Mouse (Mus musculus) limb, embryonic 11.5 days (tissue): ENCODE data around the gene Gtpbp8. TPM values are rescaled to one million over a fixed set of nuclear protein-coding genes. Genes with fewer than 3 reads are reported as not detected.
A peak's percentile ranks its signal among the peaks of the same experiment; 100 is the strongest.

Experiments used
- ATAC-seq: fragments of 200-750 bp; cut with Nextera tagmentation; 2 replicates; pipeline ENCODE4 v1.8.0; 2017; ENCODE audit warnings: low read depth; ENCODE audit not compliant: insufficient number of reproducible peaks, low FRiP score, low TSS enrichment
- DNase-seq: peaks from one replicate; pipeline ENCODE4 v3.0.0-alpha.2; 2015; ENCODE audit warnings: low spot score
- H3K27ac ChIP-seq: fragments of 300-500 bp; sonication (generic); replicated peaks from 2 replicates; pipeline ENCODE4 v1.5.1; 2014; ENCODE audit warnings: low read depth, mild to moderate bottlenecking, low read length
- H3K27me3 ChIP-seq: fragments of 300-500 bp; sonication (generic); 2 replicates; pipeline ENCODE4 v1.6.1; 2014; ENCODE audit warnings: mild to moderate bottlenecking, low read length, mixed read lengths; ENCODE audit not compliant: control insufficient read depth, insufficient read depth
- H3K36me3 ChIP-seq: fragments of 300-500 bp; sonication (generic); 2 replicates; pipeline ENCODE4 v1.6.1; 2014; ENCODE audit warnings: mild to moderate bottlenecking, low read length, moderate library complexity, mixed read lengths; ENCODE audit not compliant: control insufficient read depth, insufficient read depth
- H3K4me1 ChIP-seq: fragments of 300-500 bp; sonication (generic); 2 replicates; pipeline ENCODE4 v1.6.1; 2014; ENCODE audit warnings: low read length, mixed read lengths; ENCODE audit not compliant: control insufficient read depth, insufficient read depth
- H3K4me2 ChIP-seq: fragments of 300-500 bp; sonication (generic); 2 replicates; pipeline ENCODE4 v1.6.1; 2014; ENCODE audit warnings: low read depth, mild to moderate bottlenecking, moderate library complexity; ENCODE audit not compliant: severe bottlenecking
- H3K4me3 ChIP-seq: fragments of 300-500 bp; sonication (generic); 2 replicates; pipeline ENCODE4 v1.5.1; 2014; ENCODE audit warnings: low read depth, low read length
- H3K9ac ChIP-seq: fragments of 300-500 bp; sonication (generic); 2 replicates; pipeline ENCODE4 v1.6.1; 2014; ENCODE audit warnings: mild to moderate bottlenecking, low read length
- H3K9me3 ChIP-seq: fragments of 300-500 bp; sonication (generic); 2 replicates; pipeline ENCODE4 v1.6.1; 2016; ENCODE audit warnings: low read length; ENCODE audit not compliant: control insufficient read depth
- WGBS: fragments of 180-500 bp; shearing (Covaris S2); extraction: QIAGEN DNeasy Blood & Tissue Kit; methylation state at CpG from one replicate; pipeline ENCODE4 v1.1.7; 2014; 5-methylcytosine and 5-hydroxymethylcytosine counted together
- polyA plus RNA-seq: library from polyadenylated mRNA; unstranded; fragments of >200 nt; fragmentation: Nextera tagmentation; extraction: Ambion mirVana; gene quantifications from 2 replicates; pipeline ENCODE4 v1.2.1, GENCODE M21; 2014

Gene Gtpbp8
- polyA plus RNA-seq, 1 experiment from 2014 or later, result 26.4 TPM

- peaks cover 1% of the 10 kb centered on the region; the same call in 1 of the 2 replicates for H3K36me3 ChIP-seq
- H3K4me3 ChIP-seq, result peak within 1 kb of the TSS; percentile 81
- H3K27ac ChIP-seq, result peak within 1 kb of the TSS; percentile 73
- peak; percentile 95 for ATAC-seq
- under 1% methylated on average over 64 of the region's 64 CpGs for WGBS
- no peaks in the 10 kb centered on the region for H3K27me3 ChIP-seq
- H3K4me2 ChIP-seq, result peak within 1 kb of the TSS; percentile 78
- DNase-seq, result peak; percentile 94
- H3K4me1 ChIP-seq, result 0 out of 2 replicates have a peak, but pooled peaks cover 4% of the 10 kb centered on the region
- H3K9ac ChIP-seq, result peak within 1 kb of the TSS; percentile 92
- no peaks in the 10 kb centered on the region for H3K9me3 ChIP-seq
Observed at GRCm38 (mm10) chr16:44724083-44724787, 21.9 kb downstream of the Gtpbp8 start, which contains the start of gene Nepro. TSS of gene Nepro (plus strand) at chr16:44724301.

- no peak for DNase-seq
- H3K36me3 ChIP-seq, result no peaks in the 10 kb centered on the region
- no peak overlapping the region for H3K4me3 ChIP-seq
- ATAC-seq, result no peak
- H3K9ac ChIP-seq, result no peak overlapping the region
- 82% methylated on average over 2 of the region's 2 CpGs for WGBS
- no peaks in the 10 kb centered on the region for H3K27me3 ChIP-seq
- H3K4me1 ChIP-seq, result 0 out of 2 replicates have a peak, but pooled peaks cover 4% of the 10 kb centered on the region
- H3K9me3 ChIP-seq, result no peaks in the 10 kb centered on the region
- H3K27ac ChIP-seq, result no peak overlapping the region
- H3K4me2 ChIP-seq, result no peak overlapping the region
Observed at GRCm38 (mm10) chr16:44722666-44723065, 23.5 kb downstream of the Gtpbp8 start.

- no peaks in the 10 kb centered on the region for H3K27me3 ChIP-seq
- ATAC-seq (no peak), DNase-seq (no peak)
- WGBS, result 80% methylated on average over 3 of the region's 3 CpGs
- H3K27ac ChIP-seq, result no peak overlapping the region
- H3K36me3 ChIP-seq, result no peaks in the 10 kb centered on the region
- H3K9ac ChIP-seq, result no peak overlapping the region
- H3K4me2 ChIP-seq, result no peak overlapping the region
- H3K9me3 ChIP-seq, result no peaks in the 10 kb centered on the region
- no peak overlapping the region for H3K4me3 ChIP-seq
- 0 out of 2 replicates have a peak, but pooled peaks cover 4% of the 10 kb centered on the region for H3K4me1 ChIP-seq
Observed at GRCm38 (mm10) chr16:44720518-44720917, 25.6 kb downstream of the Gtpbp8 start.

- no peaks in the 10 kb centered on the region for H3K27me3 ChIP-seq
- no peaks in the 10 kb centered on the region for H3K9me3 ChIP-seq
- WGBS, result 84% methylated on average over 7 of the region's 7 CpGs
- DNase-seq, result no peak
- ATAC-seq, result no peak
- no peaks in the 10 kb centered on the region for H3K4me1 ChIP-seq
- no peak overlapping the region for H3K9ac ChIP-seq
- no peak overlapping the region for H3K4me2 ChIP-seq
- H3K4me3 ChIP-seq, result no peak overlapping the region
- H3K36me3 ChIP-seq, result no peaks in the 10 kb centered on the region
- no peak overlapping the region for H3K27ac ChIP-seq
Observed at GRCm38 (mm10) chr16:44719349-44719748, 26.8 kb downstream of the Gtpbp8 start.

- Histone ChIP-seq H3K4me1 (no peaks in the 10 kb centered on the region), H3K36me3 (no peaks in the 10 kb centered on the region), H3K4me3 (no peak overlapping the region), H3K9ac (no peak overlapping the region), H3K9me3 (no peaks in the 10 kb centered on the region), H3K27ac (no peak overlapping the region), H3K4me2 (no peak overlapping the region), H3K27me3 (no peaks in the 10 kb centered on the region)
- 85% methylated on average over 2 of the region's 2 CpGs for WGBS
- DNase-seq, result no peak
- no peak for ATAC-seq
Observed at GRCm38 (mm10) chr16:44717838-44718237, 28.3 kb downstream of the Gtpbp8 start.

- WGBS, result 80% methylated on average over 2 of the region's 2 CpGs
- DNase-seq (no peak), ATAC-seq (no peak; the same call in 1 of the 2 replicates)
- H3K4me1 ChIP-seq, result no peaks in the 10 kb centered on the region
- H3K27me3 ChIP-seq, result no peaks in the 10 kb centered on the region
- no peak overlapping the region for H3K4me2 ChIP-seq
- no peaks in the 10 kb centered on the region for H3K36me3 ChIP-seq
- H3K9me3 ChIP-seq, result no peaks in the 10 kb centered on the region
- H3K9ac ChIP-seq, result no peak overlapping the region
- no peak overlapping the region for H3K27ac ChIP-seq
- H3K4me3 ChIP-seq, result no peak overlapping the region
Observed at GRCm38 (mm10) chr16:44717141-44717634, 29.0 kb downstream of the Gtpbp8 start.

GRCm38 (mm10) chr16:44716305-44717140 lies 29.6 kb downstream of the Gtpbp8 start:
- H3K27ac ChIP-seq, result no peak overlapping the region
- H3K9me3 ChIP-seq, result no peaks in the 10 kb centered on the region
- no peaks in the 10 kb centered on the region for H3K27me3 ChIP-seq
- ATAC-seq, result 0 out of 2 replicates have a peak, but pooled peaks have one; percentile 62
- H3K4me1 ChIP-seq, result no peaks in the 10 kb centered on the region
- H3K36me3 ChIP-seq, result no peaks in the 10 kb centered on the region
- no peak overlapping the region for H3K9ac ChIP-seq
- DNase-seq, result peak; percentile 46
- WGBS, result 50% methylated on average over 10 of the region's 10 CpGs
- H3K4me3 ChIP-seq, result no peak overlapping the region
- no peak overlapping the region for H3K4me2 ChIP-seq

GRCm38 (mm10) chr16:44703458-44703857 lies 42.7 kb downstream of the Gtpbp8 start:
- H3K4me1 ChIP-seq, result no peaks in the 10 kb centered on the region
- ATAC-seq (peak; percentile 62; the same call in 1 of the 2 replicates), DNase-seq (no peak)
- peak overlapping the region; percentile 70; the same call in 1 of the 2 replicates for H3K27ac ChIP-seq
- H3K4me3 ChIP-seq, result no peak overlapping the region
- WGBS, result 53% methylated on average over 4 of the region's 4 CpGs
- H3K27me3 ChIP-seq, result no peaks in the 10 kb centered on the region
- H3K4me2 ChIP-seq, result no peak overlapping the region
- H3K9me3 ChIP-seq, result no peaks in the 10 kb centered on the region
- no peak overlapping the region for H3K9ac ChIP-seq
- H3K36me3 ChIP-seq, result no peaks in the 10 kb centered on the region
